Mouse (Mus musculus) kidney, adult 2 months (tissue): ENCODE data around the gene Gm20708.

Experiments
- CTCF ChIP-seq: fragments of 200-500 bp; conservative IDR thresholded peaks from 2 replicates; pipeline ENCODE4 v1.5.1; 2011; ENCODE audit warnings: low read depth, mild to moderate bottlenecking, control low read depth, low read length, moderate library complexity, mixed read lengths; ENCODE audit not compliant: insufficient read depth, insufficient read length
- POLR2A ChIP-seq: fragments of 200-500 bp; IDR thresholded peaks from one replicate; pipeline ENCODE4 v1.6.1; 2011; ENCODE audit warnings: low read depth, low read length, control low read depth

DNA sequence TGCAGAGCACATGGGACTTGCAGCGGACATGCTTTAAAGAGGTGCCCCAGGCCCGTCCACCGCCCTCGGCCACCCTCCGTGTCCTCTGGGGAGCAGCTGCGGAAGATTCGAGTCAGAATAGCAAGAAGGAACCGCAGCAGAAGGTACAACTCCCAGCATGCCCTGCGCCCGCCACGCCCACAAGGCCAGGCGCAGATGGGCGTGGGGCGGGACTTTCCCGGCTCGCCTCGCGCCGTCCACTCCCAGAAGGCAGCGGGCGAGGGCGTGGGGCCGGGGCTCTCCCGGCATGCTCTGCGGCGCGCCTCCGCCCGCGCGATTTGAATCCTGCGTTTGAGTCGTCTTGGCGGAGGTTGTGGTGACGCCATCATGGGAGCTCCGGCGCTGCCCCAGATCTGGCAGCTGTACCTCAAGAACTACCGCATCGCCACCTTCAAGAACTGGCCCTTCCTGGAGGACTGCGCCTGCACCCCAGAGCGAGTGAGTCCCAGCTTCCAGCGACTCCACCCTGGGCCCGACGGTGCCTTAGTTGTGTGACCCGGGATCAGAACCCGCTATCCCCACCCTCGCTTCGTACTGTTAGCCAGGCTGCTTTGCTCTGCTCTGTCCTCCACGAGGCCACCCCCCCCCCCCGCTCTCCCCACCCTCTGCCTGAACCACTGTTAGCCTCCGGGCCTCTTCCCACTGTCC is 39.7 kb downstream of the Gm20708 start, which contains the start of gene Birc5:
- TF ChIP-seq CTCF (no peak), POLR2A (peak; percentile 86)
